Mouse (Mus musculus): Measurements from ENCODE around the gene Tuba4a. TPM values are rescaled to one million over a fixed set of nuclear protein-coding genes. Genes with fewer than 3 reads are reported as not detected.

Tuba4a gene
- polyA plus RNA-seq (2014; fragmentation: Nextera tagmentation; extraction: Ambion mirVana) = 21.3 and 25.3 TPM in 2 replicates

- Histone ChIP-seq H3K4me1 (ENCODE audit: insufficient read depth) (no peaks in the 10 kb centered on the region; the same call in 1 of the 2 replicates), H3K36me3 (ENCODE audit: insufficient read depth) (peaks cover 15% of the 10 kb centered on the region), H3K4me2 (peak within 1 kb of the TSS; percentile 99), H3K27me3 (ENCODE audit: insufficient read depth, low read length) (peaks cover 41% of the 10 kb centered on the region), H3K4me3 (ENCODE audit: low read depth, low read length) (peak within 1 kb of the TSS; percentile 53), H3K9ac (peak within 1 kb of the TSS; percentile 54), H3K9me3 (ENCODE audit: low read depth, low read length) (no peaks in the 10 kb centered on the region), H3K27ac (ENCODE audit: low read depth) (no peak within 1 kb of the TSS; the same call in 1 of the 2 replicates)
- DNase-seq (peak; percentile 27), ATAC-seq (ENCODE audit: insufficient read depth) (peak; percentile 50)
- peak; percentile 45 for TF ChIP-seq CTCF (IDR thresholded peaks at IDR 0.05; ENCODE audit: low read depth)
- WGBS = under 1% methylated on average over 34 of the region's 34 CpGs
These were observed at the start of gene Tuba4a for GRCm38 (mm10) chr1:75219531-75219930. TSS of gene Tuba4a (minus strand) at chr1:75219865.

- DNase-seq (no peak), ATAC-seq (ENCODE audit: insufficient read depth) (no peak)
- Histone ChIP-seq H3K9me3 (ENCODE audit: low read depth, low read length) (no peaks in the 10 kb centered on the region), H3K4me3 (ENCODE audit: low read depth, low read length) (no peak within 1 kb of the TSS), H3K27me3 (ENCODE audit: insufficient read depth, low read length) (peaks cover 24% of the 10 kb centered on the region), H3K4me1 (ENCODE audit: insufficient read depth) (no peaks in the 10 kb centered on the region), H3K4me2 (no peak within 1 kb of the TSS), H3K27ac (ENCODE audit: low read depth) (no peak within 1 kb of the TSS), H3K9ac (no peak within 1 kb of the TSS), H3K36me3 (ENCODE audit: insufficient read depth) (no peaks in the 10 kb centered on the region)
- no peak for TF ChIP-seq CTCF (IDR thresholded peaks at IDR 0.05; ENCODE audit: low read depth)
- 11% methylated on average over 32 of the region's 32 CpGs for WGBS
These were observed 44.6 kb upstream of the Tuba4a start, which contains the start of gene Ptprn for GRCm38 (mm10) chr1:75264091-75264880. TSS of gene Ptprn (minus strand) at chr1:75264502.

- Histone ChIP-seq H3K4me1 (ENCODE audit: insufficient read depth) (no peaks in the 10 kb centered on the region), H3K9ac (no peak overlapping the region), H3K36me3 (ENCODE audit: insufficient read depth) (no peaks in the 10 kb centered on the region), H3K4me2 (no peak overlapping the region), H3K9me3 (ENCODE audit: low read depth, low read length) (no peaks in the 10 kb centered on the region), H3K27ac (ENCODE audit: low read depth) (no peak overlapping the region), H3K27me3 (ENCODE audit: insufficient read depth, low read length) (peaks cover 24% of the 10 kb centered on the region), H3K4me3 (ENCODE audit: low read depth, low read length) (no peak overlapping the region)
- WGBS = 2% methylated on average over 40 of the region's 40 CpGs
- no peak for TF ChIP-seq CTCF (IDR thresholded peaks at IDR 0.05; ENCODE audit: low read depth)
- DNase-seq (peak; percentile 94), ATAC-seq (ENCODE audit: insufficient read depth) (no peak)
These were observed 43.6 kb upstream of the Tuba4a start for GRCm38 (mm10) chr1:75262969-75263951.

- Histone ChIP-seq H3K4me3 (ENCODE audit: low read depth, low read length) (no peak overlapping the region), H3K4me2 (no peak overlapping the region), H3K9me3 (ENCODE audit: low read depth, low read length) (no peaks in the 10 kb centered on the region), H3K9ac (no peak overlapping the region), H3K27me3 (ENCODE audit: insufficient read depth, low read length) (peaks cover 24% of the 10 kb centered on the region), H3K27ac (ENCODE audit: low read depth) (no peak overlapping the region), H3K4me1 (ENCODE audit: insufficient read depth) (no peaks in the 10 kb centered on the region), H3K36me3 (ENCODE audit: insufficient read depth) (no peaks in the 10 kb centered on the region)
- ATAC-seq (ENCODE audit: insufficient read depth) = no peak
- no peak for DNase-seq
- no peak for TF ChIP-seq CTCF (IDR thresholded peaks at IDR 0.05; ENCODE audit: low read depth)
These were observed 41.6 kb upstream of the Tuba4a start for GRCm38 (mm10) chr1:75261278-75261677.

- ATAC-seq (ENCODE audit: insufficient read depth) (no peak), DNase-seq (no peak)
- Histone ChIP-seq H3K4me2 (no peak overlapping the region), H3K9me3 (ENCODE audit: low read depth, low read length) (no peaks in the 10 kb centered on the region), H3K27ac (ENCODE audit: low read depth) (no peak overlapping the region), H3K36me3 (ENCODE audit: insufficient read depth) (no peaks in the 10 kb centered on the region), H3K4me3 (ENCODE audit: low read depth, low read length) (no peak overlapping the region), H3K27me3 (ENCODE audit: insufficient read depth, low read length) (no peaks in the 10 kb centered on the region), H3K9ac (no peak overlapping the region), H3K4me1 (ENCODE audit: insufficient read depth) (no peaks in the 10 kb centered on the region)
- 62% methylated on average over 10 of the region's 10 CpGs for WGBS
- TF ChIP-seq CTCF (IDR thresholded peaks at IDR 0.05; ENCODE audit: low read depth) = no peak
These were observed 35.9 kb upstream of the Tuba4a start for GRCm38 (mm10) chr1:75255516-75256046.

- H3K27ac ChIP-seq (ENCODE audit: low read depth) = no peak overlapping the region
- H3K4me3 ChIP-seq (ENCODE audit: low read depth, low read length) = no peak overlapping the region
- DNase-seq = no peak
- WGBS = 65% methylated on average over 8 of the region's 8 CpGs
- no peaks in the 10 kb centered on the region for H3K4me1 ChIP-seq (ENCODE audit: insufficient read depth)
- no peak overlapping the region for H3K4me2 ChIP-seq
- no peaks in the 10 kb centered on the region for H3K9me3 ChIP-seq (ENCODE audit: low read depth, low read length)
- ATAC-seq (ENCODE audit: insufficient read depth) = no peak
- no peaks in the 10 kb centered on the region for H3K27me3 ChIP-seq (ENCODE audit: insufficient read depth, low read length)
- no peak for TF ChIP-seq CTCF (IDR thresholded peaks at IDR 0.05; ENCODE audit: low read depth)
- H3K36me3 ChIP-seq (ENCODE audit: insufficient read depth) = no peaks in the 10 kb centered on the region
- H3K9ac ChIP-seq = no peak overlapping the region
These were observed 35.0 kb upstream of the Tuba4a start for GRCm38 (mm10) chr1:75254625-75255013.

All from lung, embryonic 14.5 days (tissue).